Mouse (Mus musculus): ENCODE data around the gene Gnl2. TPM values are rescaled to one million over a fixed set of nuclear protein-coding genes. Genes with fewer than 3 reads are reported as not detected.
A peak's percentile ranks its signal among the peaks of the same experiment; 100 is the strongest.

Gnl2 gene
- polyA plus RNA-seq, 1 experiment from 2014 or later, result 42.3 TPM

DNA sequence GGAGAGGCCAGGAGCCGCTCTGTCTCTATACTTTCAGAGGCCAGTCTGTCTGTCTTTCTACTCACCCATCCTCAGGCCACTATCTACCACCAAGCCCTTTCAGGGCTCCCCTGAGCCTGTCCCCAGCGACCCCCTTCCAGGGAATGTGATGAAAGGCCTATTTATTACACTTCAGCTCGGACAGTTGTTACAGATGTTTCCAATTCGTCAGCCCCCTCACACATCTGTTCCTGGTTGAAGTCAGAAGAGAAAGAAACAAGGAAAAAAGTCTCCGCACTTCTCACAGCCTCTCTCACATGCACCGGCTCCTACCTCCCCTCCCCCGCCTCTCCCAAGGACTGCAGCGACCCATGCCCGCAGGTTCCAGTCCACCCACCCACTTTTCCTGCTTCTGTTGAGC is 44.1 kb upstream of the Gnl2 start:
- no peaks in the 10 kb centered on the region for H3K36me3 ChIP-seq (ENCODE audit: insufficient read depth, low read length)
- no peak overlapping the region for H3K27ac ChIP-seq (ENCODE audit: low read length)
- H3K4me3 ChIP-seq (ENCODE audit: low read depth, low read length), result no peak overlapping the region
- no peak overlapping the region for H3K4me2 ChIP-seq (replicated peaks; ENCODE audit: low read depth, low read length)
- WGBS, result 41% methylated on average over 9 of the region's 9 CpGs
- no peak overlapping the region for H3K9ac ChIP-seq (replicated peaks; ENCODE audit: low read depth)
- no peak for DNase-seq (ENCODE audit: low spot score)
- no peaks in the 10 kb centered on the region for H3K27me3 ChIP-seq (replicated peaks; ENCODE audit: insufficient read depth, low read length)
- no peaks in the 10 kb centered on the region for H3K9me3 ChIP-seq (ENCODE audit: low read length)
- no peaks in the 10 kb centered on the region for H3K4me1 ChIP-seq (ENCODE audit: insufficient read depth, low read depth, low read length)
- ATAC-seq, result no peak
- TF ChIP-seq CTCF (IDR thresholded peaks at IDR 0.05) (no peak), EP300 (IDR thresholded peaks at IDR 0.05) (no peak)

DNA sequence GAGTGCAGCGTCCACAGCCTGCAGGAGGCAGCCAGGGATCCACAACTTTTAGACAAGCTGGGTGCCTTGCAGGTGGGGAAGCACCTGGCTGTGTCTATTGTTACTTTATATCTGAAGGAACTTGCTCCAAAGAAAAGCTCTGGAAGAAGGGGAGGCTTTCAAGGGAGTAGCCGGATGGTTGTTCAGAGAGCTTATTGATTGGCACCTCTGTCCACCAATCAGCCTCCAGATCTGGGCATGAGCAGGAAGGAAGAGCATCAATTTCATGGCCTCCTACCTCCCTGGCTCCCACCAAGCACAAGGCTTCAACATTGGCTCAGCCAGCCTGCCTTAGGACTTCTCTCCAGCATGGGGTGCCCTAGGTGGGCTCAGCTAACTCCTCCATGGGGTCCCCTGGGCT is 43.1 kb upstream of the Gnl2 start:
- H3K4me3 ChIP-seq (ENCODE audit: low read depth, low read length), result no peak overlapping the region
- no peaks in the 10 kb centered on the region for H3K27me3 ChIP-seq (replicated peaks; ENCODE audit: insufficient read depth, low read length)
- H3K27ac ChIP-seq (ENCODE audit: low read length), result no peak overlapping the region
- no peak overlapping the region for H3K4me2 ChIP-seq (replicated peaks; ENCODE audit: low read depth, low read length)
- DNase-seq (ENCODE audit: low spot score) (no peak), ATAC-seq (no peak)
- no peaks in the 10 kb centered on the region for H3K9me3 ChIP-seq (ENCODE audit: low read length)
- no peaks in the 10 kb centered on the region for H3K36me3 ChIP-seq (ENCODE audit: insufficient read depth, low read length)
- TF ChIP-seq CTCF (IDR thresholded peaks at IDR 0.05) (no peak), EP300 (IDR thresholded peaks at IDR 0.05) (no peak)
- no peaks in the 10 kb centered on the region for H3K4me1 ChIP-seq (ENCODE audit: insufficient read depth, low read depth, low read length)
- H3K9ac ChIP-seq (replicated peaks; ENCODE audit: low read depth), result no peak overlapping the region
- 60% methylated on average over 2 of the region's 2 CpGs for WGBS

DNA sequence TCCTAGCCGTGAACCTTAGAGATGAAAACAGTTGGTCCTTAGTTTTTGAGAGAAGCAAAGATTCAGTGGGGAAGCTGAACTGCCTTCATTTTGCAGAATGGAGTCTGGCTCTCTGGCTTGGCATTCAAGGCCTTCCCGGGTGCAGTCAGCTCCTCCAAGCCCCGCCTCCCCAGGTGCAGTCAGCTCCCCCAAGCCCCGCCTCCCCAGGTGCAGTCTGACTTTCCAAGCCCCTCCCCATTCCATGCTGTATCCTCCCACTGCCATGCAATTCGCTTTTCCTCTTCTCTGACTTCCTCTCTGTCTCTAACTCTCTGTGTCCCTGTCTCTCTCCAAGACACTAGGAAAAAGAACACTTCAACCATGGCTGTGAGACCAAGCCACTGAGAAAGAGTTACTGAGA is 38.2 kb upstream of the Gnl2 start:
- H3K9me3 ChIP-seq (ENCODE audit: low read length), result no peaks in the 10 kb centered on the region
- H3K4me3 ChIP-seq (ENCODE audit: low read depth, low read length), result no peak overlapping the region
- DNase-seq (ENCODE audit: low spot score) (peak; percentile 54), ATAC-seq (peak; percentile 44; the same call in 1 of the 2 replicates)
- TF ChIP-seq EP300 (IDR thresholded peaks at IDR 0.05) (no peak), CTCF (IDR thresholded peaks at IDR 0.05) (no peak)
- no peak overlapping the region for H3K27ac ChIP-seq (ENCODE audit: low read length)
- H3K4me2 ChIP-seq (replicated peaks; ENCODE audit: low read depth, low read length), result no peak overlapping the region
- no peak overlapping the region for H3K9ac ChIP-seq (replicated peaks; ENCODE audit: low read depth)
- no peaks in the 10 kb centered on the region for H3K36me3 ChIP-seq (ENCODE audit: insufficient read depth, low read length)
- WGBS, result 32% methylated on average over 5 of the region's 5 CpGs
- no peaks in the 10 kb centered on the region for H3K4me1 ChIP-seq (ENCODE audit: insufficient read depth, low read depth, low read length)
- peaks cover 3% of the 10 kb centered on the region; the same call in 1 of the 2 replicates for H3K27me3 ChIP-seq (replicated peaks; ENCODE audit: insufficient read depth, low read length)

DNA sequence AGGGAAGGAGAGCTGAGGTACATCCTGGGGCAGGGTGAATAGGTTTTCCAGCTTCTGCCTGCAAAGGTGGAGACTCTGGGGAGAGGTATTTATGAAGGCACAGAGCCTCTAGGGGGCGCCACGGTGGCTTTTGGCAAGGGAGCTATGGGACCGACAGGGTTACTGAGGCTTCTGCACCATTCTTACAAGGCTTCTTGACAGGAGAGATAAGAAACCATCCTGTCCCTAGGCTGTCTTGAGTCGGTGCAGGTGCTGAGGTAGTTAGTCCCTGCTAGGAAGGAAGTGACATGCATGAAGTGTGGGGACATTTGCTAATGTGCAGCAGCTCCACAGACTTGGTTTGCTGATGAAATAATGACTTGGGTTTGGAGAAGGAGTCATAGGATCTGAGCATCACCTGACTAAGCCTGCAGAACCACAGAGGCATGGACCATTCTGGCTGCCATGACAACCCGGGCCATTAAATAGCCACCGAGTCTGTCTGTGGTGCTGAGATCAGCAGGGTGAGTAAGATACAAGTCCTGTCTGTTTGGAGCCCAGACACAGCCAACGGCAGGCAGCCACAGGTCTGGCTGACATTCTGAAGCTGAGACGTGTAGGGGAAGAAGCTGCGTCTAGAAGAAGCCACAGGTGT is 32.4 kb upstream of the Gnl2 start:
- Histone ChIP-seq H3K9ac (replicated peaks; ENCODE audit: low read depth) (no peak overlapping the region), H3K9me3 (ENCODE audit: low read length) (no peaks in the 10 kb centered on the region), H3K4me2 (replicated peaks; ENCODE audit: low read depth, low read length) (no peak overlapping the region), H3K27me3 (replicated peaks; ENCODE audit: insufficient read depth, low read length) (peaks cover 24% of the 10 kb centered on the region), H3K36me3 (ENCODE audit: insufficient read depth, low read length) (no peaks in the 10 kb centered on the region), H3K4me3 (ENCODE audit: low read depth, low read length) (no peak overlapping the region), H3K27ac (ENCODE audit: low read length) (no peak overlapping the region), H3K4me1 (ENCODE audit: insufficient read depth, low read depth, low read length) (no peaks in the 10 kb centered on the region)
- 16% methylated on average over 9 of the region's 9 CpGs for WGBS
- DNase-seq (ENCODE audit: low spot score) (no peak), ATAC-seq (no peak)
- TF ChIP-seq EP300 (IDR thresholded peaks at IDR 0.05) (no peak), CTCF (IDR thresholded peaks at IDR 0.05) (peak; percentile 50)

DNA sequence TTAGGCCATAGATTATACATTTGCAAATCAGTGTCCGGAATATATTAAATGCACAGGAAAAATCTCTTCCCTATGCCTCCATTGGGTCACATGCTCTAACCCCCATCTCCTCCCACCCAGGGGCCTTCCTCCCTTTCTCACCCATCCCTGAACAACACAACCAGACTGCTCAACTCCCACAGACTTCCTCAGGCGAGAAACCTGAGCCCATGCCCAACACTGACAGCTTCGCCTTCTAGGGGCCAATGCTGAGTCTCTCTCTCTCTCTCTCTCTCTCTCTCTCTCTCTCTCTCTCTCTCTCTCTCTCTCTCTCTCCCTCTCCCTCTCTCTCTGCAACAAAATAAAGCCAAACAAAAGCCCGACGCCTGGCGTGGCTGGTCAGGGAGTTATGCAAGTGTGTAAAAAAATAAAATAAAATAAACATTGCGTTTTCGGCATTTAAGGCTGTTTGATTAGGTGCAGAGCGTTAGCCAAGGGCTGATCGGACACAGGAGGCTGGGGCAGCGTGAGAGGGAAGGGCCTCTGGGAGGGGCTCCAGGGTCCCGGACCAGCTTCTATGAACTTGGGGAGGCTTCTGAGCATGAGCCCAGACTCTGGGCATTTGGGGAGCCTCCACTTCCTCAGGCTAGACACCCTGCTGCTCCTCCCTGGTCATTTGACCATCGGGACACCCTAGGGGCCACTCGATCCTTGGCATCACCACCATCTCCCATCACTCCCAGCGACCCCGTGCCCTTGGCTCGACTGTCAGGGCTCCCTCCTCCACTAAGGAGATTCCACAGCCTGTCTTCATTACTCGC is 31.3 kb upstream of the Gnl2 start:
- H3K9me3 ChIP-seq (ENCODE audit: low read length), result no peaks in the 10 kb centered on the region
- H3K4me1 ChIP-seq (ENCODE audit: insufficient read depth, low read depth, low read length), result no peaks in the 10 kb centered on the region
- WGBS, result 5% methylated on average over 18 of the region's 18 CpGs
- H3K4me3 ChIP-seq (ENCODE audit: low read depth, low read length), result no peak overlapping the region
- DNase-seq (ENCODE audit: low spot score) (peak; percentile 60), ATAC-seq (peak; percentile 43)
- H3K27me3 ChIP-seq (replicated peaks; ENCODE audit: insufficient read depth, low read length), result peaks cover 26% of the 10 kb centered on the region
- H3K36me3 ChIP-seq (ENCODE audit: insufficient read depth, low read length), result no peaks in the 10 kb centered on the region
- TF ChIP-seq EP300 (IDR thresholded peaks at IDR 0.05) (no peak), CTCF (IDR thresholded peaks at IDR 0.05) (no peak)
- H3K9ac ChIP-seq (replicated peaks; ENCODE audit: low read depth), result no peak overlapping the region
- 0 out of 2 replicates have a peak overlapping the region, but pooled peaks have one; percentile 67 for H3K4me2 ChIP-seq (replicated peaks; ENCODE audit: low read depth, low read length)
- no peak overlapping the region for H3K27ac ChIP-seq (ENCODE audit: low read length)

DNA sequence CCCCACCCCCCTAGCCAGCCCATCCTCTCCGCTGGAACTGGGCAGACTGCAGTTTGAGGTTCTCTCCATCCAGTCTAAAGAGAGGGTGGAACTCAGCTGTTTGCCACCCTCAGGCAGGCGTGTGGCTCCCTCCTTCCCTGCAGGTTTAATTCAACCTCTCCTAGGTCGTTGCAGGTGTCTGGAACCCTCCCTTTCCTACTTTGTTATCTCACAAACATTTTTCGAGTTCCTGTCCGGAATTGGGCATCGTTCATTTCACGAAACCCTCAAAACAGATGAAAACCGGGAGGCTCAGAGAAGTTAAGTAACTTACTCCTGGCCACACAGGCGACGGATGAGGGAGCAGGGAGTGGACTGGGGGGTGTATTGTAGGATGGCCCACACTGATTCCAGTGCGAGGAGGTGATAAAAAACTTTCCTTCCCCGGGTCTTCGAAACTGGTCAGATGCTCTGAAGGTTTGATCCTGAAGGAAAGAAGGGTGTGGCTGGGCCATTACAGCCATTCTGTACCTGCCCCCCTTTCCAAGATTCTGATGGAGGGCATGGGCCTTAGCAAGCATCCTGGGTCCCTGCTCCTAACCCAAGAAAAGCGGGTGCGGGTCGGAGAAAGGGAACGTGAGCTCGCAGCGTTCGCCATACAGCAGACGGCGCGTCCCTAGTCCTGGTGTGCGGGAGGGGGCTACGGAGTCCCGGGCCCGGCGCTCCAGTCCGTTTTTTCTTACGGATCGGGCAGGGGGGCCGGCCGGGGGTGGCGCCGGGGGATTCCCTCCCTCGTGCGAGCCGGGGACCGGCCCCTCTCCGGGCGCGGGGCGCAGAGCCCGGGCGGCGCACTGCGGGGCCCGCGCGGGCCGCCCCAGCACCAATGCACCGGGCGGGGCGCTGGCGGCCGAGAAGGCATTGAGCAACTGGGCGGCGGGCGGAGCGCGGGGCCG is 30.4 kb upstream of the Gnl2 start, which contains the start of gene Rspo1:
Gene Rspo1 (plus strand): TSS at position 760 of the 932 bp plus-strand sequence.
- TF ChIP-seq EP300 (IDR thresholded peaks at IDR 0.05), result no peak
- no peak for TF ChIP-seq CTCF (IDR thresholded peaks at IDR 0.05)
- Histone ChIP-seq H3K4me3 (ENCODE audit: low read depth, low read length) (peak within 1 kb of the TSS; percentile 45), H3K9ac (replicated peaks; ENCODE audit: low read depth) (no peak within 1 kb of the TSS; the same call in 1 of the 2 replicates), H3K36me3 (ENCODE audit: insufficient read depth, low read length) (no peaks in the 10 kb centered on the region), H3K4me2 (replicated peaks; ENCODE audit: low read depth, low read length) (peak within 1 kb of the TSS; percentile 67), H3K27me3 (replicated peaks; ENCODE audit: insufficient read depth, low read length) (peaks cover 31% of the 10 kb centered on the region), H3K4me1 (ENCODE audit: insufficient read depth, low read depth, low read length) (no peaks in the 10 kb centered on the region), H3K9me3 (ENCODE audit: low read length) (no peaks in the 10 kb centered on the region), H3K27ac (ENCODE audit: low read length) (no peak within 1 kb of the TSS)
- DNase-seq (ENCODE audit: low spot score) (no peak), ATAC-seq (peak; percentile 37; the same call in 1 of the 2 replicates)
- WGBS, result 3% methylated on average over 50 of the region's 62 CpGs
